Mouse (Mus musculus) stomach, embryonic 16.5 days (tissue): Measurements from ENCODE around the gene Hist2h3b. TPM values are rescaled to one million over a fixed set of nuclear protein-coding genes. Genes with fewer than 3 reads are reported as not detected.
A peak's percentile ranks its signal among the peaks of the same experiment; 100 is the strongest.
"Not testable (repeated sequence)": the region's sequence is repeated elsewhere in the genome, so short reads cannot be mapped to it uniquely, and the experiment has no call there.

Source experiments
- ATAC-seq: fragments of 200-750 bp; cut with Nextera tagmentation; 2 replicates; pipeline ENCODE4 v1.8.0; 2017; ENCODE audit warnings: moderate number of reproducible peaks, moderate TSS enrichment; ENCODE audit not compliant: insufficient read depth, low FRiP score
- H3K27ac ChIP-seq: fragments of 300-500 bp; sonication (generic); 2 replicates; pipeline ENCODE4 v1.5.1; 2014; ENCODE audit warnings: low read length
- H3K27me3 ChIP-seq: fragments of 300-500 bp; sonication (generic); 2 replicates; pipeline ENCODE4 v1.6.1; 2014; ENCODE audit warnings: low read length, control low read depth, mixed read lengths; ENCODE audit not compliant: control insufficient read depth, insufficient read depth
- H3K36me3 ChIP-seq: fragments of 300-500 bp; sonication (generic); 2 replicates; pipeline ENCODE4 v1.6.1; 2014; ENCODE audit warnings: low read length; ENCODE audit not compliant: control insufficient read depth, insufficient read depth
- H3K4me1 ChIP-seq: fragments of 300-500 bp; sonication (generic); 2 replicates; pipeline ENCODE4 v1.6.1; 2014; ENCODE audit warnings: low read length, control low read depth, mixed read lengths; ENCODE audit not compliant: control insufficient read depth, insufficient read depth
- H3K4me2 ChIP-seq: fragments of 300-500 bp; sonication (generic); 2 replicates; pipeline ENCODE4 v1.6.1; 2014; ENCODE audit warnings: low read depth, low read length, mixed read lengths
- H3K4me3 ChIP-seq: fragments of 300-500 bp; sonication (generic); replicated peaks from 2 replicates; pipeline ENCODE4 v1.5.1; 2014; ENCODE audit warnings: mild to moderate bottlenecking, low read length
- H3K9ac ChIP-seq: fragments of 300-500 bp; sonication (generic); 2 replicates; pipeline ENCODE4 v1.6.1; 2014; ENCODE audit warnings: low read length
- H3K9me3 ChIP-seq: fragments of 300-500 bp; sonication (generic); replicated peaks from 2 replicates; pipeline ENCODE4 v1.6.1; 2016; ENCODE audit warnings: low read length, control low read depth; ENCODE audit not compliant: control insufficient read depth
- WGBS: fragments of 180-500 bp; shearing (Covaris S2); extraction: QIAGEN DNeasy Blood & Tissue Kit; methylation state at CpG from one replicate; pipeline ENCODE4 v1.1.7; 2014; 5-methylcytosine and 5-hydroxymethylcytosine counted together
- polyA plus RNA-seq: library from polyadenylated mRNA; unstranded; fragments of >200 nt; fragmentation: Nextera tagmentation; extraction: Ambion mirVana; gene quantifications from 2 replicates; pipeline ENCODE4 v1.2.1, GENCODE M21; 2015

The Hist2h3b gene
- polyA plus RNA-seq, 1 experiment from 2014 or later: 39.2 TPM

GRCm38 (mm10) chr3:96246018-96246417 is 22.4 kb upstream of the Hist2h3b start:
- Histone ChIP-seq H3K4me3 (peak overlapping the region; percentile 36), H3K4me1 (peaks cover 21% of the 10 kb centered on the region), H3K27ac (peak overlapping the region; percentile 55; the same call in 1 of the 2 replicates)
- not testable (repeated sequence) for H3K4me2 ChIP-seq, H3K9me3 ChIP-seq, H3K36me3 ChIP-seq, ATAC-seq, H3K9ac ChIP-seq, H3K27me3 ChIP-seq
- WGBS: 0% methylated on average over 10 of the region's 21 CpGs

GRCm38 (mm10) chr3:96246427-96246856 is 22.0 kb upstream of the Hist2h3b start, which contains the start of gene Hist2h3c1:
Gene Hist2h3c1, plus strand, starts transcription at chr3:96246685.
- Histone ChIP-seq H3K4me3 (peak within 1 kb of the TSS; percentile 49), H3K27ac (peak within 1 kb of the TSS; percentile 66), H3K9ac (peak within 1 kb of the TSS; percentile 72), H3K4me1 (peaks cover 21% of the 10 kb centered on the region), H3K4me2 (peak within 1 kb of the TSS; percentile 57)
- 0% methylated on average over 5 of the region's 47 CpGs for WGBS
- not testable (repeated sequence) for H3K9me3 ChIP-seq, H3K36me3 ChIP-seq, H3K27me3 ChIP-seq
- peak; percentile 94 for ATAC-seq

- no peaks in the 10 kb centered on the region for H3K27me3 ChIP-seq
- peak overlapping the region; percentile 49 for H3K4me3 ChIP-seq
- ATAC-seq: no peak
- H3K27ac ChIP-seq: peak overlapping the region; percentile 66
- H3K4me2 ChIP-seq: peak overlapping the region; percentile 57
- H3K36me3 ChIP-seq: no peaks in the 10 kb centered on the region
- WGBS: 5% methylated on average over 11 of the region's 11 CpGs
- peaks cover 21% of the 10 kb centered on the region for H3K4me1 ChIP-seq
- H3K9me3 ChIP-seq: no peaks in the 10 kb centered on the region
- H3K9ac ChIP-seq: peak overlapping the region; percentile 72
These were observed 20.9 kb upstream of the Hist2h3b start for GRCm38 (mm10) chr3:96247356-96248140.

- WGBS: 40% methylated on average over 6 of the region's 6 CpGs
- H3K9me3 ChIP-seq: no peaks in the 10 kb centered on the region
- peaks cover 21% of the 10 kb centered on the region for H3K4me1 ChIP-seq
- H3K27ac ChIP-seq: 0 out of 2 replicates have a peak overlapping the region, but pooled peaks have one; percentile 29
- peak overlapping the region; percentile 57 for H3K4me2 ChIP-seq
- H3K4me3 ChIP-seq: peak overlapping the region; percentile 49
- no peak for ATAC-seq
- H3K9ac ChIP-seq: peak overlapping the region; percentile 56
- H3K27me3 ChIP-seq: no peaks in the 10 kb centered on the region
- H3K36me3 ChIP-seq: no peaks in the 10 kb centered on the region
These were observed 20.1 kb upstream of the Hist2h3b start for GRCm38 (mm10) chr3:96248141-96249033.

- WGBS: 40% methylated on average over 4 of the region's 4 CpGs
- no peaks in the 10 kb centered on the region for H3K36me3 ChIP-seq
- H3K9me3 ChIP-seq: no peaks in the 10 kb centered on the region
- H3K4me1 ChIP-seq: peaks cover 20% of the 10 kb centered on the region
- peak overlapping the region; percentile 57 for H3K4me2 ChIP-seq
- peak overlapping the region; percentile 49; the same call in 1 of the 2 replicates for H3K4me3 ChIP-seq
- peak overlapping the region; percentile 56; the same call in 1 of the 2 replicates for H3K9ac ChIP-seq
- H3K27ac ChIP-seq: no peak overlapping the region
- ATAC-seq: no peak
- no peaks in the 10 kb centered on the region for H3K27me3 ChIP-seq
These were observed 19.5 kb upstream of the Hist2h3b start for GRCm38 (mm10) chr3:96249034-96249345.

- ATAC-seq: no peak
- no peak overlapping the region for H3K4me2 ChIP-seq
- H3K36me3 ChIP-seq: no peaks in the 10 kb centered on the region
- peaks cover 14% of the 10 kb centered on the region for H3K4me1 ChIP-seq
- no peak overlapping the region for H3K9ac ChIP-seq
- H3K9me3 ChIP-seq: no peaks in the 10 kb centered on the region
- no peak overlapping the region for H3K4me3 ChIP-seq
- no peaks in the 10 kb centered on the region for H3K27me3 ChIP-seq
- no peak overlapping the region for H3K27ac ChIP-seq
- 81% methylated on average over 3 of the region's 3 CpGs for WGBS
These were observed 17.6 kb upstream of the Hist2h3b start for GRCm38 (mm10) chr3:96250890-96251289.

GRCm38 (mm10) chr3:96251787-96252186 is 16.7 kb upstream of the Hist2h3b start:
- peaks cover 18% of the 10 kb centered on the region for H3K4me1 ChIP-seq
- no peak overlapping the region for H3K27ac ChIP-seq
- H3K9ac ChIP-seq: no peak overlapping the region
- WGBS: 89% methylated on average over 3 of the region's 3 CpGs
- no peaks in the 10 kb centered on the region for H3K27me3 ChIP-seq
- no peak overlapping the region for H3K4me2 ChIP-seq
- H3K36me3 ChIP-seq: no peaks in the 10 kb centered on the region
- no peak for ATAC-seq
- no peaks in the 10 kb centered on the region for H3K9me3 ChIP-seq
- no peak overlapping the region for H3K4me3 ChIP-seq

GRCm38 (mm10) chr3:96254683-96255355 is 13.6 kb upstream of the Hist2h3b start:
- Histone ChIP-seq H3K9ac (no peak overlapping the region), H3K36me3 (no peaks in the 10 kb centered on the region), H3K4me3 (no peak overlapping the region), H3K4me2 (no peak overlapping the region), H3K27ac (no peak overlapping the region), H3K9me3 (no peaks in the 10 kb centered on the region), H3K27me3 (no peaks in the 10 kb centered on the region), H3K4me1 (peaks cover 4% of the 10 kb centered on the region; the same call in 1 of the 2 replicates)
- 0 out of 2 replicates have a peak, but pooled peaks have one; percentile 41 for ATAC-seq
- 34% methylated on average over 10 of the region's 10 CpGs for WGBS
